Mouse (Mus musculus): ENCODE data around the gene Pacrg. TPM values are rescaled to one million over a fixed set of nuclear protein-coding genes. Genes with fewer than 3 reads are reported as not detected.

The Pacrg gene
- polyA plus RNA-seq, 1 experiment from 2014 or later = 3.7 TPM

DNA sequence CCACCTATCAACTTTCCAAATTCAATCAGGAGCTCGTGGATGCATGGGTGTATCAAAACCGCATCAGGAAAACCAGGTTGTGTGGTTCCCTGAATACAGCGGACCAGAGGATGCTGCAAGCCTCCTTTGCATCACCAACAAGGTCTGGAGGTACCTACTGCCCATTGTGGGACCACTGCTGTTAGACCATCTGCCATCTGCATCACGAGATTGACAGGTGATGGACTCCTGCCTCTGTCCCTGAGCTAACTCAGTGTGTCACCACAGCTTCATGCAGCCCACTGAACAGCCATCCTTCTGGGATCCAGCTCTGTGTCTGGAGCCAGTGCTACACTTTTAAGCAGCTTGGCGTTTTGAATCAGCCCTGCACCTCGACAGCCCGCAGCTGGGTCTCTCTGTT is 318.8 kb downstream of the Pacrg start:
- no peak overlapping the region for H3K4me3 ChIP-seq (ENCODE audit: low read depth, low read length)
- no peak overlapping the region for H3K27ac ChIP-seq (ENCODE audit: low read depth, low read length)
- peaks cover 4% of the 10 kb centered on the region; the same call in 1 of the 2 replicates for H3K4me1 ChIP-seq (ENCODE audit: control insufficient read depth, insufficient read depth, low read length)
- 89% methylated on average over 7 of the region's 7 CpGs for WGBS
- no peak for DNase-seq (ENCODE audit: low spot score, missing footprints)
- no peaks in the 10 kb centered on the region for H3K9me3 ChIP-seq (ENCODE audit: control insufficient read depth, low read length)
- no peak for ATAC-seq (ENCODE audit: low FRiP score)
- no peak overlapping the region for H3K9ac ChIP-seq (ENCODE audit: low read length)
- no peaks in the 10 kb centered on the region for H3K27me3 ChIP-seq (ENCODE audit: control insufficient read depth, insufficient read depth, low read length)
- no peaks in the 10 kb centered on the region for H3K36me3 ChIP-seq (ENCODE audit: control insufficient read depth, insufficient read depth, low read length)
- H3K4me2 ChIP-seq = no peak overlapping the region

DNA sequence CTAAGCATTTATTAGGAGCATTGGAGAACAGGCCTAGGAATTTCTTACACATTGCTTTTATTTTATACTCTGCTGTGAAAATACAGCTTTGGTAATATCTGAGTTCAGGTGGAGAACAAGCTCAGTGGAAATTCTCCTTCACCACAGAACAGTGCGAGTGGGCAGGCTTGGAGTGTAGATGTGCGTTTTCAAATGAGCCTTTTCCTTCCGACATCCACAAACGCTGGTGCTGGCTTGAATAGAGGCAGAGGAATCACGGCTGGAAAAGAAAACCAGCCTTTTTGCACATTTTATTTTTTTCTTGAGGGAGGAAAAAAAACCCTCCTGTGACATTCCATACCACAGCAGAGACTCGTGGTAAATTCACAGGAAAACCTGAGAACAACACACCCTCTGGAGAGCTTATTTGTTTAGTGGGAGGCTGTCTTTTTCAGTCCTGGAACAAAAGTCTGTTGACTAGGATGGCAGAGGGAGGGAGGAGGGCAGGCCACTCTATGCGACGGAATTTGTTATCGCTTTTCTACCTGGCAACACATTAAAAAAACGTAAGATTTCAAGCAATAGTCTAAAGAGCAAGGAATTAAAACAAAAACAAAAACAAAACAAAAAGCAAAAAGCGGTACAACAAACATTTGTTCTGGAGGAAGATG is 320.5 kb downstream of the Pacrg start:
- ATAC-seq (ENCODE audit: low FRiP score) = no peak
- H3K9me3 ChIP-seq (ENCODE audit: control insufficient read depth, low read length) = no peaks in the 10 kb centered on the region
- WGBS = 23% methylated on average over 11 of the region's 11 CpGs
- H3K27me3 ChIP-seq (ENCODE audit: control insufficient read depth, insufficient read depth, low read length) = no peaks in the 10 kb centered on the region
- no peaks in the 10 kb centered on the region for H3K36me3 ChIP-seq (ENCODE audit: control insufficient read depth, insufficient read depth, low read length)
- H3K27ac ChIP-seq (ENCODE audit: low read depth, low read length) = no peak overlapping the region
- DNase-seq (ENCODE audit: low spot score, missing footprints) = peak; percentile 91
- H3K9ac ChIP-seq (ENCODE audit: low read length) = no peak overlapping the region; the same call in 1 of the 2 replicates
- peak overlapping the region; percentile 23 for H3K4me2 ChIP-seq
- no peak overlapping the region for H3K4me3 ChIP-seq (ENCODE audit: low read depth, low read length)
- peaks cover 6% of the 10 kb centered on the region for H3K4me1 ChIP-seq (ENCODE audit: control insufficient read depth, insufficient read depth, low read length)

DNA sequence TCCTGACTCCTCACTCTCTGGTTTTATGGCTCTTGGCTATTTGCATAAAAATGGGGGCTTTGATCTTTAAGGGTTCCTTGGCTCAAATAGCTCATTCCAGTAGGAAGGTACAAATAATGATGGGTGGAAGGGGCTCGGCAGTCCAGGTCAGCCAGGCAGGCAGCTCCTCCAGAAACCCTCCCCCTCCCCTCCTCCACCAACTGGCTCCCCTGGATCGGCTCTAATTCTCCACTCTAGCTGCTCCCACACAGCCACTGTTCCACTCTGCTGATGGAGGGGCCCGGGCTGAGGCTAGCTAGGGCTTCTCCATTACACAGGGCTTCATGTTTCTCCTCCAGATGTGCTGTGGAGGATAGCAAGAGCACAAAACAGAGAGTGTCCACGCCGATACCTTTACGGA is 325.3 kb downstream of the Pacrg start:
- Histone ChIP-seq H3K9ac (ENCODE audit: low read length) (no peak overlapping the region), H3K27ac (ENCODE audit: low read depth, low read length) (no peak overlapping the region), H3K4me2 (no peak overlapping the region), H3K36me3 (ENCODE audit: control insufficient read depth, insufficient read depth, low read length) (no peaks in the 10 kb centered on the region), H3K4me3 (ENCODE audit: low read depth, low read length) (no peak overlapping the region), H3K4me1 (ENCODE audit: control insufficient read depth, insufficient read depth, low read length) (peaks cover 6% of the 10 kb centered on the region), H3K27me3 (ENCODE audit: control insufficient read depth, insufficient read depth, low read length) (no peaks in the 10 kb centered on the region), H3K9me3 (ENCODE audit: control insufficient read depth, low read length) (no peaks in the 10 kb centered on the region)
- DNase-seq (ENCODE audit: low spot score, missing footprints) (no peak), ATAC-seq (ENCODE audit: low FRiP score) (no peak)
- 65% methylated on average over 6 of the region's 6 CpGs for WGBS

- no peak overlapping the region for H3K4me2 ChIP-seq
- H3K4me1 ChIP-seq (ENCODE audit: control insufficient read depth, insufficient read depth, low read length) = peaks cover 2% of the 10 kb centered on the region; the same call in 1 of the 2 replicates
- no peaks in the 10 kb centered on the region for H3K9me3 ChIP-seq (ENCODE audit: control insufficient read depth, low read length)
- no peaks in the 10 kb centered on the region for H3K36me3 ChIP-seq (ENCODE audit: control insufficient read depth, insufficient read depth, low read length)
- 83% methylated on average over 10 of the region's 10 CpGs for WGBS
- H3K9ac ChIP-seq (ENCODE audit: low read length) = no peak overlapping the region
- H3K27me3 ChIP-seq (ENCODE audit: control insufficient read depth, insufficient read depth, low read length) = no peaks in the 10 kb centered on the region
- H3K4me3 ChIP-seq (ENCODE audit: low read depth, low read length) = no peak overlapping the region
- DNase-seq (ENCODE audit: low spot score, missing footprints) = no peak
- H3K27ac ChIP-seq (ENCODE audit: low read depth, low read length) = no peak overlapping the region
- ATAC-seq (ENCODE audit: low FRiP score) = no peak
Observed at GRCm38 (mm10) chr17:10510913-10511759, 329.0 kb downstream of the Pacrg start.

DNA sequence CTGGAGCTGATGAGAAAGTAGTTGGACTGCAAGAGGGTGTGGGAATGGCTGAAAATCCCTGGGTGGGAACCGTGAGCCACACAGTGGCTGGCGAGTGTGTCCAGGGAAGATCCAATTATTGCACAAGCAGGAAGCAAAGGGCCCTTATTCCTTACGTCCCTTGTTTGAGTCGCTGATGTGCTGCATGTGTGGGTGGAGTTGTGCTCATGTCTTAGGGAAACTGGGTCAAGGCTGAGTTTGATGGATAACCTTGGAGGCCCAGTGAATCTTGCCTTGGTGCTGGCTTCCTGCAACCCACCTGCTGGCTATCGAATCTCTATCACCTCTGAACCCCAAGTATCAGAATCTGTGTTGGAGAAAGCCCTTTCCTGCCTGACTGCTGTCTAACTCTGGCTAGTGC is 329.6 kb downstream of the Pacrg start:
- no peak overlapping the region for H3K27ac ChIP-seq (ENCODE audit: low read depth, low read length)
- no peak overlapping the region for H3K9ac ChIP-seq (ENCODE audit: low read length)
- H3K4me3 ChIP-seq (ENCODE audit: low read depth, low read length) = no peak overlapping the region
- no peaks in the 10 kb centered on the region for H3K36me3 ChIP-seq (ENCODE audit: control insufficient read depth, insufficient read depth, low read length)
- no peaks in the 10 kb centered on the region for H3K27me3 ChIP-seq (ENCODE audit: control insufficient read depth, insufficient read depth, low read length)
- 87% methylated on average over 5 of the region's 5 CpGs for WGBS
- no peak for ATAC-seq (ENCODE audit: low FRiP score)
- no peak overlapping the region for H3K4me2 ChIP-seq
- no peak for DNase-seq (ENCODE audit: low spot score, missing footprints)
- H3K4me1 ChIP-seq (ENCODE audit: control insufficient read depth, insufficient read depth, low read length) = peaks cover 2% of the 10 kb centered on the region; the same call in 1 of the 2 replicates
- no peaks in the 10 kb centered on the region for H3K9me3 ChIP-seq (ENCODE audit: control insufficient read depth, low read length)

- no peaks in the 10 kb centered on the region for H3K36me3 ChIP-seq (ENCODE audit: control insufficient read depth, insufficient read depth, low read length)
- no peaks in the 10 kb centered on the region for H3K27me3 ChIP-seq (ENCODE audit: control insufficient read depth, insufficient read depth, low read length)
- H3K4me2 ChIP-seq = no peak overlapping the region
- DNase-seq (ENCODE audit: low spot score, missing footprints) (no peak), ATAC-seq (ENCODE audit: low FRiP score) (no peak)
- no peak overlapping the region for H3K4me3 ChIP-seq (ENCODE audit: low read depth, low read length)
- H3K4me1 ChIP-seq (ENCODE audit: control insufficient read depth, insufficient read depth, low read length) = no peaks in the 10 kb centered on the region
- H3K27ac ChIP-seq (ENCODE audit: low read depth, low read length) = no peak overlapping the region
- no peak overlapping the region for H3K9ac ChIP-seq (ENCODE audit: low read length)
- WGBS = 89% methylated on average over 2 of the region's 2 CpGs
- H3K9me3 ChIP-seq (ENCODE audit: control insufficient read depth, low read length) = no peaks in the 10 kb centered on the region
Observed at GRCm38 (mm10) chr17:10508088-10508487, 332.0 kb downstream of the Pacrg start.

DNA sequence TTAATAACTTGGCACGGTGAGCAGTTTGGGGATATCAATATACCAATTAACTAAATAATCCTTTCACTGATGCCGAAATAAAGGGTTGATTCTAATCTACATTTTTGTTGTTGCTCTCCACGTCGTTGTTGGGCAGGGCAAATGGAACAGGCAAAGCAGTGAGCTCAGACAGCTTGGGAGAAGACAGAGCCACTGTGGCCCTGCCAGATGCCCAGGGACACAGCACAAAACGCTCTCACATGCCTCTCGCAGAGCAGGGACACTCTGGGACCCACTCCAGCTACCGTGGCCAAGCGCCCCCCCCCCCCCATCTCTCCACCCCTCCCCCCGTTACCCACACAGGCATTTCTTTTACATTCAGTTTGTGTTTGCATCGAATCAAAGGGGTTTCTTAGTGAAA is 332.6 kb downstream of the Pacrg start:
- Histone ChIP-seq H3K4me1 (ENCODE audit: control insufficient read depth, insufficient read depth, low read length) (no peaks in the 10 kb centered on the region), H3K9me3 (ENCODE audit: control insufficient read depth, low read length) (no peaks in the 10 kb centered on the region), H3K4me3 (ENCODE audit: low read depth, low read length) (no peak overlapping the region), H3K36me3 (ENCODE audit: control insufficient read depth, insufficient read depth, low read length) (no peaks in the 10 kb centered on the region), H3K27ac (ENCODE audit: low read depth, low read length) (no peak overlapping the region), H3K4me2 (no peak overlapping the region), H3K27me3 (ENCODE audit: control insufficient read depth, insufficient read depth, low read length) (no peaks in the 10 kb centered on the region), H3K9ac (ENCODE audit: low read length) (no peak overlapping the region)
- ATAC-seq (ENCODE audit: low FRiP score) = no peak
- WGBS = 56% methylated on average over 10 of the region's 10 CpGs
- no peak for DNase-seq (ENCODE audit: low spot score, missing footprints)

- H3K4me2 ChIP-seq = no peak overlapping the region
- H3K9me3 ChIP-seq (ENCODE audit: control insufficient read depth, low read length) = no peaks in the 10 kb centered on the region
- H3K4me1 ChIP-seq (ENCODE audit: control insufficient read depth, insufficient read depth, low read length) = no peaks in the 10 kb centered on the region
- 84% methylated on average over 3 of the region's 3 CpGs for WGBS
- H3K27me3 ChIP-seq (ENCODE audit: control insufficient read depth, insufficient read depth, low read length) = no peaks in the 10 kb centered on the region
- H3K4me3 ChIP-seq (ENCODE audit: low read depth, low read length) = no peak overlapping the region
- no peak for DNase-seq (ENCODE audit: low spot score, missing footprints)
- no peak for ATAC-seq (ENCODE audit: low FRiP score)
- no peaks in the 10 kb centered on the region for H3K36me3 ChIP-seq (ENCODE audit: control insufficient read depth, insufficient read depth, low read length)
- no peak overlapping the region for H3K27ac ChIP-seq (ENCODE audit: low read depth, low read length)
- no peak overlapping the region for H3K9ac ChIP-seq (ENCODE audit: low read length)
Observed at GRCm38 (mm10) chr17:10506896-10507295, 333.2 kb downstream of the Pacrg start.

DNA sequence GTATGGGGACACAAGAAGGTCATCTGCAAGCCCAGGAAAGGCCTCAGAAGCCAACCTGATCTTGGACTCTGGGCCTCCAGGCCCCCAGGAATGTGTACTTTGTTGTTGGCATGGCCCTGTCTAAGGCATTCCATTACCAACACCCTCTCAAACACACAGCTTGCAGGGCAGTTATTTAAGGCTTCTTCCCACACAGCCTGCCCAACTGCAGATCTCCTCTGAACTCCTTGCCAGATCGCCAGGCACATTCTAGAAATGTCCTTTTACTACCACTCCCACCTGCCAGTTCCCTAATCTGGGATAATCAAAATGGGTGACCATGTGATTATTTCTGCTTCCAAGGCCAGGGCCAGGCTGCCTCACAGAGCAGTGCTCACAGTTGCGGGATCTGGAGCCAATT is 338.7 kb downstream of the Pacrg start:
- ATAC-seq (ENCODE audit: low FRiP score) (no peak), DNase-seq (ENCODE audit: low spot score, missing footprints) (no peak)
- 73% methylated on average over 2 of the region's 2 CpGs for WGBS
- Histone ChIP-seq H3K4me3 (ENCODE audit: low read depth, low read length) (no peak overlapping the region), H3K9me3 (ENCODE audit: control insufficient read depth, low read length) (no peaks in the 10 kb centered on the region), H3K36me3 (ENCODE audit: control insufficient read depth, insufficient read depth, low read length) (no peaks in the 10 kb centered on the region), H3K4me1 (ENCODE audit: control insufficient read depth, insufficient read depth, low read length) (peaks cover 9% of the 10 kb centered on the region), H3K27ac (ENCODE audit: low read depth, low read length) (no peak overlapping the region), H3K4me2 (no peak overlapping the region), H3K27me3 (ENCODE audit: control insufficient read depth, insufficient read depth, low read length) (no peaks in the 10 kb centered on the region), H3K9ac (ENCODE audit: low read length) (no peak overlapping the region)
